Mouse (Mus musculus): ENCODE results near the gene Dennd2a.

DNA sequence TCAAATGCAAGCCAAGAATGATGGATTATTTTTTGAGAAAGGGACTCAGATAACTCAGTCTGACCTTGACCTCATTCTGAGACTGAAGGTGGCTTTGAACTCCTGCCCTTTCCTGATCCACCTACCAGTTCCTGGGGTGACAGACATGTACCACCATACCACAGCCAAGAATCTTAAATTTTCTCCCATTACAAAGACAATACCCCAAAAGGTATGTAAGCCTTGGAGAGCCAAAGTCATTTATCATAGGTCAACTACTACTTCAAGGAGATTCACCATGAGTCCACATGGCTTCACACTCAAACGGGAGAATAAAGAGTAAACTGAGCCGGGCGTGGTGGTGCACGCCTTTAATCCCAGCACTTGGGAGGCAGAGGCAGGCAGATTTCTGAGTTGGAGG lies 107.1 kb downstream of the Dennd2a start:
- TF ChIP-seq CTCF (IDR thresholded peaks at IDR 0.05; ENCODE audit: low read depth) (no peak), EP300 (optimal IDR thresholded peaks at IDR 0.05) (no peak)
